Mouse (Mus musculus) lung, postnatal 0 days (tissue): ENCODE data around the gene Sdr39u1. TPM values are rescaled to one million over a fixed set of nuclear protein-coding genes. Genes with fewer than 3 reads are reported as not detected.

Experiments
- ATAC-seq: fragments of 200-750 bp; cut with Nextera tagmentation; 2 replicates; pipeline ENCODE4 v1.8.0; 2017; ENCODE audit warnings: moderate library complexity
- DNase-seq: peaks from one replicate; pipeline ENCODE4 v3.0.0-alpha.2; 2016; ENCODE audit warnings: low spot score
- H3K27ac ChIP-seq: fragments of 300-500 bp; sonication (generic); 2 replicates; pipeline ENCODE4 v1.5.1; 2014; ENCODE audit warnings: antibody characterized with exemption, mild to moderate bottlenecking, low read length, mixed read lengths
- H3K27me3 ChIP-seq: fragments of 300-500 bp; sonication (generic); replicated peaks from 2 replicates; pipeline ENCODE4 v1.6.1; 2014; ENCODE audit warnings: low read length, mixed read lengths; ENCODE audit not compliant: insufficient read depth
- H3K36me3 ChIP-seq: fragments of 300-500 bp; sonication (generic); 2 replicates; pipeline ENCODE4 v1.6.1; 2014; ENCODE audit warnings: low read length, mixed read lengths; ENCODE audit not compliant: insufficient read depth
- H3K4me1 ChIP-seq: fragments of 300-500 bp; sonication (generic); 2 replicates; pipeline ENCODE4 v1.6.1; 2014; ENCODE audit warnings: antibody characterized with exemption, low read depth, low read length, mixed read lengths; ENCODE audit not compliant: insufficient read depth
- H3K4me2 ChIP-seq: fragments of 300-500 bp; sonication (generic); replicated peaks from 2 replicates; pipeline ENCODE4 v1.6.1; 2014; ENCODE audit warnings: low read depth, mild to moderate bottlenecking, low read length, moderate library complexity, mixed read lengths
- H3K4me3 ChIP-seq: fragments of 300-500 bp; sonication (generic); 2 replicates; pipeline ENCODE4 v1.5.1; 2014; ENCODE audit warnings: low read depth, low read length
- H3K9ac ChIP-seq: fragments of 300-500 bp; sonication (generic); replicated peaks from 2 replicates; pipeline ENCODE4 v1.6.1; 2014; ENCODE audit warnings: low read depth, mild to moderate bottlenecking
- H3K9me3 ChIP-seq: fragments of 300-500 bp; sonication (generic); 2 replicates; pipeline ENCODE4 v1.6.1; 2016; ENCODE audit warnings: low read length, mixed read lengths
- CTCF ChIP-seq: IDR thresholded peaks from 2 replicates; pipeline ENCODE4 v1.5.1; 2016; ENCODE audit warnings: antibody characterized with exemption, mild to moderate bottlenecking
- EP300 ChIP-seq: IDR thresholded peaks from 2 replicates; pipeline ENCODE4 v1.6.1; 2016; ENCODE audit warnings: antibody characterized with exemption, mild to moderate bottlenecking, control low read depth
- WGBS: fragments of 180-500 bp; shearing (Covaris S2); extraction: QIAGEN DNeasy Blood & Tissue Kit; methylation state at CpG from one replicate; pipeline ENCODE4 v1.1.7; 2014; 5-methylcytosine and 5-hydroxymethylcytosine counted together
- polyA plus RNA-seq: library from polyadenylated mRNA; unstranded; fragments of >200 nt; fragmentation: Nextera tagmentation; extraction: Ambion mirVana; gene quantifications from 2 replicates; pipeline ENCODE4 v1.2.1, GENCODE M21; 2015

The Sdr39u1 gene
- polyA plus RNA-seq, 1 experiment from 2014 or later, result 46.3 TPM

GRCm38 (mm10) chr14:55852646-55853551 lies 47.2 kb downstream of the Sdr39u1 start:
- no peak for TF ChIP-seq CTCF
- 0 out of 2 replicates have a peak, but pooled peaks have one; percentile 15 for TF ChIP-seq EP300

GRCm38 (mm10) chr14:55850885-55851284 lies 49.2 kb downstream of the Sdr39u1 start:
- TF ChIP-seq CTCF (no peak), EP300 (no peak)

More at GRCm38 (mm10) chr14:55852646-55853551, 47.2 kb downstream of the Sdr39u1 start:
- peak overlapping the region; percentile 79 for H3K4me2 ChIP-seq
- H3K9me3 ChIP-seq, result no peaks in the 10 kb centered on the region
- peaks cover 22% of the 10 kb centered on the region for H3K4me1 ChIP-seq
- no peaks in the 10 kb centered on the region for H3K36me3 ChIP-seq
- H3K27me3 ChIP-seq, result no peaks in the 10 kb centered on the region
- H3K4me3 ChIP-seq, result no peak overlapping the region
- peak overlapping the region; percentile 90 for H3K27ac ChIP-seq
- WGBS, result 9% methylated on average over 11 of the region's 11 CpGs
- H3K9ac ChIP-seq, result peak overlapping the region; percentile 56
- ATAC-seq (peak; percentile 34), DNase-seq (peak; percentile 53)

More at GRCm38 (mm10) chr14:55850885-55851284, 49.2 kb downstream of the Sdr39u1 start:
- Histone ChIP-seq H3K27ac (no peak overlapping the region), H3K27me3 (no peaks in the 10 kb centered on the region), H3K4me3 (no peak overlapping the region), H3K9me3 (no peaks in the 10 kb centered on the region), H3K9ac (no peak overlapping the region), H3K36me3 (no peaks in the 10 kb centered on the region), H3K4me1 (peaks cover 12% of the 10 kb centered on the region; the same call in 1 of the 2 replicates), H3K4me2 (no peak overlapping the region)
- no peak for ATAC-seq
- no peak for DNase-seq
- 49% methylated on average over 6 of the region's 6 CpGs for WGBS

Other genes starting within 250 kb of the Sdr39u1 start
- gene Mdp1, start 239.8 kb downstream of the Sdr39u1 start, polyA plus RNA-seq, result 46.2 and 47.6 TPM in 2 replicates
- gene Gmpr2, start 228.4 kb downstream of the Sdr39u1 start, polyA plus RNA-seq, result 34.0 and 38.6 TPM in 2 replicates
- 369 and 396 TPM in 2 replicates for gene Nedd8, start 228.2 kb downstream of the Sdr39u1 start, polyA plus RNA-seq
- gene Tinf2, start 218.5 kb downstream of the Sdr39u1 start, polyA plus RNA-seq, result 18.8 and 19.9 TPM in 2 replicates
- gene Tgm1, start 186.4 kb downstream of the Sdr39u1 start, polyA plus RNA-seq, result 14.2 and 20.6 TPM in 2 replicates
- gene Rabggta, start 178.0 kb downstream of the Sdr39u1 start, polyA plus RNA-seq, result 31.4 and 32.5 TPM in 2 replicates
- gene Dhrs1, start 154.6 kb downstream of the Sdr39u1 start, polyA plus RNA-seq, result 74.1 and 83.5 TPM in 2 replicates
- 16.2 and 19.5 TPM in 2 replicates for gene Nop9, start 154.6 kb downstream of the Sdr39u1 start, polyA plus RNA-seq
- gene Cideb, start 141.8 kb downstream of the Sdr39u1 start, polyA plus RNA-seq, result 0.65 and 1.3 TPM in 2 replicates
- 0.77 and 0.97 TPM in 2 replicates for gene Ltb4r2, start 138.9 kb downstream of the Sdr39u1 start, polyA plus RNA-seq
- gene Ltb4r1, start 134.3 kb downstream of the Sdr39u1 start, polyA plus RNA-seq, result 4.1 and 4.6 TPM in 2 replicates
- gene Adcy4, start 116.2 kb downstream of the Sdr39u1 start, polyA plus RNA-seq, result 29.3 and 33.3 TPM in 2 replicates
- gene Ripk3, start 111.4 kb downstream of the Sdr39u1 start, polyA plus RNA-seq, result 16.2 and 24.2 TPM in 2 replicates
- gene Nfatc4, start 77.1 kb downstream of the Sdr39u1 start, polyA plus RNA-seq, result 17.1 and 18.1 TPM in 2 replicates
- gene Nynrin, start 46.3 kb downstream of the Sdr39u1 start, polyA plus RNA-seq, result 4.2 and 4.7 TPM in 2 replicates
- 0.26 and 0.44 TPM in 2 replicates for gene Cbln3, start 15.9 kb downstream of the Sdr39u1 start, polyA plus RNA-seq
- gene Khnyn, start 15.3 kb downstream of the Sdr39u1 start, polyA plus RNA-seq, result 10.1 and 11.7 TPM in 2 replicates
- 7.6 and 10.4 TPM in 2 replicates for gene Cma1, start 44.4 kb upstream of the Sdr39u1 start, polyA plus RNA-seq
- gene Cma2, start 50.7 kb upstream of the Sdr39u1 start, polyA plus RNA-seq, result not detected in 2 replicates
- gene Mcpt1, start 117.7 kb upstream of the Sdr39u1 start, polyA plus RNA-seq, result not detected in 2 replicates
- gene Mcpt9, start 130.2 kb upstream of the Sdr39u1 start, polyA plus RNA-seq, result not detected in 2 replicates
- gene Mcpt2, start 141.7 kb upstream of the Sdr39u1 start, polyA plus RNA-seq, result 0.13 TPM in 1 of 2 replicates, not detected in the other
- 0.54 and 1.5 TPM in 2 replicates for gene Mcpt4, start 162.0 kb upstream of the Sdr39u1 start, polyA plus RNA-seq
- gene Mcpt8, start 185.0 kb upstream of the Sdr39u1 start, polyA plus RNA-seq, result 5.0 and 5.6 TPM in 2 replicates
- gene Ctsg, start 202.3 kb upstream of the Sdr39u1 start, polyA plus RNA-seq, result 0.29 and 0.31 TPM in 2 replicates
- gene Gzme, start 220.3 kb upstream of the Sdr39u1 start, polyA plus RNA-seq, result not detected in 2 replicates
- not detected in 2 replicates for gene Gzmd, start 232.3 kb upstream of the Sdr39u1 start, polyA plus RNA-seq